Mouse (Mus musculus) testis, adult 10 weeks (tissue): ENCODE data around the gene Ttll1. TPM values are rescaled to one million over a fixed set of nuclear protein-coding genes. Genes with fewer than 3 reads are reported as not detected.

Experiments used
- polyA plus RNA-seq: library from polyadenylated mRNA; stranded (reverse); fragments of 350-450 nt; fragmentation: Illumina TruSeq; extraction: RNeasy Lipid Tissue Mini Kit (QIAGEN cat#74804); gene quantifications from one replicate; pipeline ENCODE4 v1.2.3, GENCODE M21; 2014; ENCODE audit warnings: low read depth, low replicate concordance

Gene Ttll1
- 11.8 TPM for polyA plus RNA-seq

DNA sequence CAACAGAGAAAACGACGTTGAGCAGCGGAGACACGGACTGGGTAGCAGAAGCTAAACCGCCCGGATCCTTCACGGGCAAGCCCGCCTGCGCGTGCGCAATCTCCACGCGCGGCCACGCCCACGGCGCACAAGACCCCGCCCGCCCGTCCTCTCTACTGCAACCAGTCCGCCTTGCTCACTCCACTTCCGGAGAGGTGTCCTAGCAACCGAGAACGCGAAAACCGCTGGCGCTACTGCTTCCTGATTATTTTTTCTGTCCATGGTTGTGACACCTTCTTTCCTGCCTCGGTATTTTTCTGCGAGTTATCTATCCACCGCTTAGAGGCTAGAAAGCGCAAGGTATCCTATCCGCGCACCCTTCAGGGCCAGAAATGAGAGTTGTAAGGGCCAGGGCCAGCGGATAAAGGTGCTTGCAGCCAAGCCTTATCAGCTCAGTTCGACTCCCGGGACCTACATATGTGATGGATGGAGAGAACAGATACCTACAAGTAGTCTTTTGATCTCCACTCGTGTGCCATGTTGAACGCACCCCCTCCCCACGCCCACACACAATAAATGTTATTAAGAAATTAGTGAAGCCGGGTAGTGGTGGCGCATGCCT, at the start of gene Ttll1:
TSS of gene Ttll1 (minus strand) at position 89 of the 601 bp plus-strand sequence.

DNA sequence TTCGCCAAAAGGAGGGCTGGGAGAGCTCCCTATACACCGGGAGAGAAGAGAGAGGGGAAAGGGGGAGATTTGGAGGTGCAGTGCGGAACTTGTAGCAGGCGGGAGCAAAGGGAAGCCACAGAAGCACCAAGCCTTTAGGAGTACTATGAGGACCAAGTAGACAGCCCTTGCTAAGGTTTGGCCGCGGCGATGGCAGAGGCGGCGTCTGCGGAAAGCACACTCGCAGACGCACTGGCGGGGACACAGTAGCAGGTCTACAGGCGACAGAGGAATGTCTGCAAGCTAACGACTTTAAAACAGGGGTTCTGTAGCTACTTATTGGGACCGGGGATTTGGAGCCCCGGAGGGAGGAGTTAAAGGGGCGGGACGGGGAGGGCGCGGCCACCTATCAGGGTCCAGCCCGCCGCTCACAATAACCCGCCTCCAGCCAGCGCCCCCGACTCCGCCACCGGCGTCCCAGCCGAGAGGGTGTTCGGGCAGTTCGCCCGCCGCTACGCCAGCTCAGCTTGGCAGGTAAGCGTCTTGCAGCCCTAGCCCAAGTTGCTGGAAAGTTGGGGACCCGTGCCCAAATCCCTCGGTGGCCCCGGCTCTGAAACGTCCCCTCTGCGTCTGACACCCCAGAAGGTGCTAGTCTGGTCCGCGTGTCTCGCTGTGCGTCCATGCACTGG, 15.9 kb upstream of the Ttll1 start, which contains the start of gene Bik:
TSS of gene Bik (plus strand) at position 439 of the 668 bp plus-strand sequence.

DNA sequence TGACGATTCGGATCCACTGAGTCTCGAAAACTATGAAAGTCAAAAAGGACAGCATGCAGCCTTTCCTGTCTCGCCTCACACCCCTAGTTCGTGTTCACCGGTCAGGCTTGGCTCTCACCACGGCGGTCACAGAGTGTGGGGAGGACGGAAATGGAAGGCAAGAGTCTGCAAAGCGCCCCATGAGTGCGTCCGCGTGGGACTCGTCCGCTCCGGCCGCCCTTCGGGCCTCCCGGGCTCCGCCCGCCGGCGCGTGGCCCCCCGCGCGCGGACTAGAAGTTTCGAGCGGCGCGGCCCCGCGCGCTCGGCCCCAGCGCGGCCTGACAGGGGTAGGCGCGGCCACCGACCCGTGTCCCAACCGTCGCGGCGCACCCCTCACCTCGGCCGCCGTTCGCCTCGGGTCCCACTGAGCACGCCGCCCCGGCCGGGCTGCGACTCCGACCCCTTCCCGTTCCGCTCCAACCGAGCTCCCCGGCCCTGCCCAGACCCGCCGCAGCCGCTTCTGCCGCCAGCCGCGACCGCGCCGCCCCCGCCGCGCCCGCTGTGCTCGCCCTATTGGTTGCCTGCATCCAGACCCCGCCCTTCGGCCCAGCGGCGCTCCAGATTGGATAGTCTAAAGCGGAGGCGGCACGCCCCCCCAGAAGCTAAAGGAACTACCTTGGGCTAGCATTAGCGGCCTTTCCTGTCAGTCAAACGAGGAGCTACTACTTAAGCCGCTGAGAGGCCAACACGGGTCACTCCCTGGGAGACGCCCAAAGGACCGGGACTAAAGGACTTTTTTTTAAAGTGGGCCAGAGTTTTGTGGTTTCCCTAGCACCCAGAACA, 46.4 kb downstream of the Ttll1 start, which contains the start of gene Pacsin2:
TSS of gene Pacsin2 (minus strand) at position 524 of the 822 bp plus-strand sequence.

Other genes starting within 250 kb of the Ttll1 start
- gene Arfgap3, start 160.6 kb downstream of the Ttll1 start, polyA plus RNA-seq, result 34.5 TPM
- gene Pacsin2, start 46.3 kb downstream of the Ttll1 start, polyA plus RNA-seq, result 39.6 TPM
- gene Bik, start 16.0 kb upstream of the Ttll1 start, polyA plus RNA-seq, result 0.78 TPM
- gene Tspo, start 52.7 kb upstream of the Ttll1 start, polyA plus RNA-seq, result 0.28 TPM
- gene Mcat, start 52.9 kb upstream of the Ttll1 start, polyA plus RNA-seq, result 5.5 TPM
- 0.62 TPM for gene Ttll12, start 84.3 kb upstream of the Ttll1 start, polyA plus RNA-seq
- 0.15 TPM for gene Scube1, start 214.1 kb upstream of the Ttll1 start, polyA plus RNA-seq